Mouse (Mus musculus) intestine, postnatal 0 days (tissue): Measurements from ENCODE around the gene Kctd2. TPM values are rescaled to one million over a fixed set of nuclear protein-coding genes. Genes with fewer than 3 reads are reported as not detected.

Experiments used
- ATAC-seq: fragments of 200-750 bp; cut with Nextera tagmentation; 2 replicates; pipeline ENCODE4 v1.8.0; 2017; ENCODE audit warnings: mild to moderate bottlenecking, moderate TSS enrichment, moderate library complexity
- H3K27ac ChIP-seq: fragments of 300-500 bp; sonication (generic); 2 replicates; pipeline ENCODE4 v1.5.1; 2014; ENCODE audit warnings: mild to moderate bottlenecking, low read depth, low read length, moderate library complexity
- H3K27me3 ChIP-seq: fragments of 300-500 bp; sonication (generic); replicated peaks from 2 replicates; pipeline ENCODE4 v1.6.1; 2014; ENCODE audit warnings: low read length, mixed read lengths; ENCODE audit not compliant: control insufficient read depth, insufficient read depth
- H3K36me3 ChIP-seq: fragments of 300-500 bp; sonication (generic); 2 replicates; pipeline ENCODE4 v1.6.1; 2014; ENCODE audit warnings: mild to moderate bottlenecking, moderate library complexity; ENCODE audit not compliant: control insufficient read depth, insufficient read depth
- H3K4me1 ChIP-seq: fragments of 300-500 bp; sonication (generic); replicated peaks from 2 replicates; pipeline ENCODE4 v1.6.1; 2014; ENCODE audit warnings: antibody characterized with exemption, low read length, mixed read lengths; ENCODE audit not compliant: control insufficient read depth, insufficient read depth
- H3K4me2 ChIP-seq: fragments of 300-500 bp; sonication (generic); replicated peaks from 2 replicates; pipeline ENCODE4 v1.6.1; 2014; ENCODE audit warnings: low read depth, mild to moderate bottlenecking, moderate library complexity
- H3K4me3 ChIP-seq: fragments of 300-500 bp; sonication (generic); 2 replicates; pipeline ENCODE4 v1.5.1; 2014; ENCODE audit warnings: low read depth, low read length
- H3K9ac ChIP-seq: fragments of 300-500 bp; sonication (generic); 2 replicates; pipeline ENCODE4 v1.6.1; 2014; ENCODE audit warnings: mild to moderate bottlenecking, low read depth, low read length
- H3K9me3 ChIP-seq: fragments of 300-500 bp; sonication (generic); 2 replicates; pipeline ENCODE4 v1.6.1; 2016; ENCODE audit warnings: mixed run types; ENCODE audit not compliant: control insufficient read depth
- CTCF ChIP-seq: sonication (generic); IDR thresholded peaks from 2 replicates; pipeline ENCODE4 v1.5.1; 2016; ENCODE audit warnings: low read depth, mild to moderate bottlenecking, control low read depth, antibody characterized with exemption, moderate library complexity
- WGBS: fragments of 180-500 bp; shearing (Covaris S2); extraction: QIAGEN DNeasy Blood & Tissue Kit; methylation state at CpG from one replicate; pipeline ENCODE4 v1.1.7; 2014; 5-methylcytosine and 5-hydroxymethylcytosine counted together
- polyA plus RNA-seq: library from polyadenylated mRNA; unstranded; fragments of >200 nt; fragmentation: Nextera tagmentation; extraction: Ambion mirVana; gene quantifications from 2 replicates; pipeline ENCODE4 v1.2.1, GENCODE M21; 2015

Kctd2 gene
- polyA plus RNA-seq, 1 experiment from 2014 or later, result 17.5 TPM

DNA sequence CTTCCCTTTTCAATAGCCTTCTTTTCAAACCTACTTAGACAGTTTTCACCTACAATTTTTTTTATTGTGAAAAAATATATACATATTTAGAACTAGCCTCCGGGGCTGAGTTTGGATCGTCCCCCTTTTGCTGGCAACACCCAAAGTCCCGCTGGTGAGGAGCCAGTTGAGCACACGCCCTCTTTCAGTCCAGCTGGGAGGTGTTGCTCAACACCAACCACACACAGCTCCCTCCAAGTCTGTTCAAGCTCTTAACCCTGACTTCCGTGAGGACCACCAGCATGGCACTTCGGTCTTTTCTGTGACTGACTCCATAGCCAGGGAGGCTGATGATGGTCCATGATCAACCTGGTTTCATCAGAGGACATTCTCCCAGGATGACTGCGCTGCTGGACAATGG lies 21.8 kb upstream of the Kctd2 start:
- WGBS, result 61% methylated on average over 7 of the region's 7 CpGs
- no peak for TF ChIP-seq CTCF
- Histone ChIP-seq H3K4me3 (no peak overlapping the region), H3K4me2 (no peak overlapping the region), H3K9me3 (no peaks in the 10 kb centered on the region), H3K4me1 (no peaks in the 10 kb centered on the region), H3K9ac (no peak overlapping the region), H3K27ac (no peak overlapping the region), H3K27me3 (no peaks in the 10 kb centered on the region), H3K36me3 (peaks cover 6% of the 10 kb centered on the region; the same call in 1 of the 2 replicates)
- no peak for ATAC-seq

DNA sequence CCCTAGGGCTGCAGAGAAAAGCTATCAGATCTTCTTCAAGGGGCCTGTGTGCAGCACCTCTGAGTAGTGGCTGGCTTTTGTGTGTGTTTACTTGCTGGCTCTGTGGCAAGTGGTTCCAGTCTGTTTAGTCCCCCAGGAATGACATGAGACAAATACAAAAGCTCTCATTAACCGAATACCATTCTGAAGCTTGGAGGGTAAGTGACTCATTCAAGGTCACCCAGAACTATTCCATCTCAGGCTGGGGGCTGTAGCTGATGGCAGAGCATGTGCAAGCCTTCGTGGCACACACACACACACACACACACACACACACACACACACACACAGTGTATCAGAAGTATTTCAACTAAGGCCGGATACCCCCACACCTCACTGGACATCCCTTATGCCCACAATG lies 19.8 kb upstream of the Kctd2 start:
- ATAC-seq, result no peak
- Histone ChIP-seq H3K27ac (no peak overlapping the region), H3K4me1 (0 out of 2 replicates have a peak, but pooled peaks cover 4% of the 10 kb centered on the region), H3K4me2 (no peak overlapping the region), H3K9ac (no peak overlapping the region), H3K9me3 (no peaks in the 10 kb centered on the region), H3K4me3 (no peak overlapping the region), H3K36me3 (no peaks in the 10 kb centered on the region; the same call in 1 of the 2 replicates), H3K27me3 (no peaks in the 10 kb centered on the region)
- no peak for TF ChIP-seq CTCF
- WGBS, result 71% methylated on average over 3 of the region's 3 CpGs

DNA sequence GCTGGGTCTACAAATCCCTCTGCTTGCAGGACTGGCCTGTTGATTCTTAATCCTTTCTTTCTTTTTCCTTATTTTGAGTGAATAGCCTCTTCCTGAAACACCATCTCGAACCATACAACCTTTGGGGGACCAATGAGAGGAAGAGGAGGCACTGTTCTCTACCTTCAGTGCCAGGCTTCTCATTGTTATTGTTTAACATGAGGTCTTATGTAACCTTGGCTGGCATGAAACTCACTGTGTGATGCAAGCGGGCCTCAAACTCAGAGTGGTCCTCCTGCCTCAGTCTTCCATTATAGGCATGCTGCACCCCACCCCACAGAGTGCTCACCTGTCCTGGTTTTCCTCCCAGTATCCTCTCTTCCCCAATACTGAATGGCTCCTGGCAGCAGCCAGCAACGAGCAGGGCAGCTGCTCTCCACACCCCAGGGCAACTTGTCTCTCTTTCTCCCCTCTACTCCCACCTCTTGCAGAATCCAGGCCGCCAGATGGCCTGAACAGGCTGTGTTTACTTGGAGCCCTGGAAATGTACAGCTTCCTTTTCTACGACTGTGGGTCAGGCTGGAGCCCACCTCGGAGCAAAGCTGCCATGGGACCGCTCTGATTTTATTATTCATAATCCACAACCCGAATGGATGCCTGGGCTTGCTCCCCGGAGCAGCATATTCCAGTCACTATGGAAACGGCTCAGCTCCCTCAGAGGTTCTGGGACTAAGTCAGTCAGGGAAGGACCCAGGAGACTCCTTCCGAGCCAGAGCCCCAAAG lies 19.1 kb upstream of the Kctd2 start:
- Histone ChIP-seq H3K27me3 (no peaks in the 10 kb centered on the region), H3K4me3 (no peak overlapping the region), H3K4me1 (0 out of 2 replicates have a peak, but pooled peaks cover 4% of the 10 kb centered on the region), H3K9ac (no peak overlapping the region), H3K27ac (no peak overlapping the region), H3K36me3 (peaks cover 2% of the 10 kb centered on the region; the same call in 1 of the 2 replicates), H3K4me2 (no peak overlapping the region), H3K9me3 (no peaks in the 10 kb centered on the region)
- no peak for ATAC-seq
- 38% methylated on average over 11 of the region's 11 CpGs for WGBS
- TF ChIP-seq CTCF, result no peak

DNA sequence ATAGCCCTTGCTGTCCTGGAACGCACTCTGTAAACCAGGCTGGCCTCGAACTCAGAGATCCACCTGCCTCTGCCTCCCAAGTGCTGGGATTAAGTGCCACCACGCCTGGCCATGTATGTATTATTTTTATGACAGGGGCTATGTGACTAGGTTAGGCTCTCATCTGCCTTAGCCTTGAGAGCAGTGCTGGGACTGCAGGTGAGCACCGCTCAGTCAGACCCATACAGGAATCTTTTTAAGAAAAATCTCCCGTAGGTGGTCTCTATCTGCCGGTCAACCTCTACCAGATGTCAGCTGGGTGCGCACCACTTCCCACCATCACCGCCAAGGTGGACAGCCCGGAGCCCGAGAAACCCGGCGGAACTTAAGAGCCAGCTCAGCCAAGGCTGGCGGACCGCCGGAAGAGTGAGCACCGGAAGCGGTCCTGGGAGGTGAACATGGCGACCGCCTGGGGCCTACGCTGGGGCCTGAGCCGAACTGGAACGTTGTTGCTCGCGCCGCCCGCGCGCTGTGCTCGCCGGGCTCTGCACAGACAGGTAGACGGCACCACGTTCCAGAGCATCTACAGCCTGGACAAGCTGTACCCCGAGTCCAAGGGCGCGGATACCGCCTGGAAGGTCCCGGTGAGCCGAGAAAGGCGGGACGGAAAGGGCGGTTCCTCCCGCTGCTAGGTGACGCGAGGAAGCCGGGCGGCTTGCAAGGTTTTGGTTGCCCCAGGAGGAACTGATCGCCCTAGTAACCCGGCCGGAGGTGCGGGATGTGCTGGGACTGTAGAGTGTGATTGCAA lies 16.4 kb upstream of the Kctd2 start, which contains the start of gene Mrpl58:
Gene Mrpl58, plus strand, starts transcription at position 415 of the 787 bp plus-strand sequence.
- no peaks in the 10 kb centered on the region for H3K27me3 ChIP-seq
- H3K36me3 ChIP-seq, result peaks cover 13% of the 10 kb centered on the region; the same call in 1 of the 2 replicates
- H3K27ac ChIP-seq, result peak within 1 kb of the TSS; percentile 78
- 3% methylated on average over 50 of the region's 50 CpGs for WGBS
- peak within 1 kb of the TSS; percentile 80 for H3K4me2 ChIP-seq
- peak within 1 kb of the TSS; percentile 90 for H3K4me3 ChIP-seq
- H3K9me3 ChIP-seq, result no peaks in the 10 kb centered on the region
- 0 out of 2 replicates have a peak, but pooled peaks cover 4% of the 10 kb centered on the region for H3K4me1 ChIP-seq
- peak; percentile 18; the same call in 1 of the 2 replicates for TF ChIP-seq CTCF
- peak; percentile 84 for ATAC-seq
- H3K9ac ChIP-seq, result peak within 1 kb of the TSS; percentile 87

DNA sequence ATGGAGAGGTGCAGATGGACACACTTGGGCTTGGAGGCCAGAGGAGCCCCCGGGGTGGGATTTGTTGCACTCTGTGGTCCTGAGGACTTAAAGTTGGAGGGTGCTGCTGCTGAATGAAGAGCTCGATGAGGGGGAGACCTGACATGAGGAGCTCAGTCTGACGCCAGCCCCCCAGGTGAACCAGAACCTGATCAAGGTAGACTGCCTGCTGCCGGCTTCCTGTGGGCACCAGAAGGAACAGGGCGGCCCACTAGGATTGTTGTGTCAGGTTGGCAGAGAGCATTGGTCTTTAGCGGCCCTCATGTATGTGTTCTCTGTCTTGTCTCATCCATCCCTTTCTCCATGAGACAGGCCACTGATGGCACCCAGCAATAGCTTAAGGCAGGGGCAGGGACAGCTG lies 14.2 kb upstream of the Kctd2 start:
- no peak for TF ChIP-seq CTCF
- H3K36me3 ChIP-seq, result peaks cover 20% of the 10 kb centered on the region; the same call in 1 of the 2 replicates
- no peak overlapping the region for H3K27ac ChIP-seq
- H3K4me3 ChIP-seq, result no peak overlapping the region
- H3K9me3 ChIP-seq, result no peaks in the 10 kb centered on the region
- WGBS, result 92% methylated on average over 6 of the region's 6 CpGs
- no peak for ATAC-seq
- H3K4me2 ChIP-seq, result no peak overlapping the region
- H3K27me3 ChIP-seq, result no peaks in the 10 kb centered on the region
- no peak overlapping the region for H3K9ac ChIP-seq
- 0 out of 2 replicates have a peak, but pooled peaks cover 4% of the 10 kb centered on the region for H3K4me1 ChIP-seq

- WGBS, result 91% methylated on average over 17 of the region's 17 CpGs
- Histone ChIP-seq H3K4me3 (no peak overlapping the region), H3K27ac (no peak overlapping the region), H3K9me3 (no peaks in the 10 kb centered on the region), H3K4me1 (0 out of 2 replicates have a peak, but pooled peaks cover 4% of the 10 kb centered on the region), H3K4me2 (no peak overlapping the region), H3K27me3 (no peaks in the 10 kb centered on the region), H3K9ac (no peak overlapping the region), H3K36me3 (peaks cover 27% of the 10 kb centered on the region; the same call in 1 of the 2 replicates)
- no peak for ATAC-seq
- TF ChIP-seq CTCF, result no peak
These were observed 13.0 kb upstream of the Kctd2 start for GRCm38 (mm10) chr11:115406858-115407401.
